Mouse (Mus musculus) hindbrain, embryonic 12.5 days (tissue): ENCODE measurements around the gene Ddi2. TPM values are rescaled to one million over a fixed set of nuclear protein-coding genes. Genes with fewer than 3 reads are reported as not detected.

Experiments
- ATAC-seq: fragments of 200-750 bp; cut with Nextera tagmentation; 2 replicates; pipeline ENCODE4 v1.8.0; 2017; ENCODE audit warnings: moderate TSS enrichment; ENCODE audit not compliant: low FRiP score
- H3K27ac ChIP-seq: fragments of 300-500 bp; sonication (generic); 2 replicates; pipeline ENCODE4 v1.5.1; 2016; ENCODE audit warnings: mild to moderate bottlenecking
- H3K27me3 ChIP-seq: fragments of 300-500 bp; sonication (generic); 2 replicates; pipeline ENCODE4 v1.6.1; 2016; ENCODE audit warnings: mild to moderate bottlenecking
- H3K36me3 ChIP-seq: fragments of 300-500 bp; sonication (generic); 2 replicates; pipeline ENCODE4 v1.6.1; 2016; ENCODE audit warnings: mild to moderate bottlenecking
- H3K4me1 ChIP-seq: fragments of 300-500 bp; sonication (generic); 2 replicates; pipeline ENCODE4 v1.6.1; 2016
- H3K4me2 ChIP-seq: fragments of 300-500 bp; sonication (generic); replicated peaks from 2 replicates; pipeline ENCODE4 v1.6.1; 2016; ENCODE audit warnings: mild to moderate bottlenecking
- H3K4me3 ChIP-seq: fragments of 300-500 bp; sonication (generic); 2 replicates; pipeline ENCODE4 v1.5.1; 2016; ENCODE audit warnings: mild to moderate bottlenecking
- H3K9ac ChIP-seq: fragments of 300-500 bp; sonication (generic); 2 replicates; pipeline ENCODE4 v1.6.1; 2016; ENCODE audit warnings: mild to moderate bottlenecking, moderate library complexity
- H3K9me3 ChIP-seq: fragments of 300-500 bp; sonication (generic); replicated peaks from 2 replicates; pipeline ENCODE4 v1.6.1; 2016; ENCODE audit warnings: mild to moderate bottlenecking
- WGBS: fragments of 180-500 bp; shearing (Covaris S2); methylation state at CpG from one replicate; pipeline ENCODE4 v1.1.7; 2016; 5-methylcytosine and 5-hydroxymethylcytosine counted together
- polyA plus RNA-seq: library from polyadenylated mRNA; unstranded; fragments of >200 nt; fragmentation: Nextera tagmentation; extraction: Ambion mirVana; gene quantifications from 2 replicates; pipeline ENCODE4 v1.2.1, GENCODE M21; 2016

Gene Ddi2
- polyA plus RNA-seq, 1 experiment from 2014 or later = 28.1 TPM

DNA sequence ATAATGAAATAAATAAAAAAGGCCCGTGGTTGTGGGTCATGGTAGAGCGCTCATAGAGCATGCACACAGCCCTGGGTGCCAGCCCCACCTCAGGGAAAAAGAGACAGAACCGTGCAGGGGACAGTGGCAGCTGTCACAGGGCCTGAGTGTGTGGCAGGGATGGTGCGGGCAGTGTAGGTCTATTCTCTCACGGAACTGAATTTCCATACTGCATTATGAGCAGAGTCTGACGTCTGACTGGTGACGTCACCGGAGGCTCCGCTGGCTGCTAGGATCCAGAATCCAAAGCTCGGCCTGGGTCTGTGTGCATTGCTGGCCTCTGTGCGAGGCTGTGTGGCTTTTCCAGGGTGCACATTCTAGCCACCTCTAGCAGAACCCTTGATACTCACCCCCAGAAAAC, 62.3 kb downstream of the Ddi2 start:
- Histone ChIP-seq H3K27ac (no peak overlapping the region), H3K4me1 (peaks cover 24% of the 10 kb centered on the region), H3K4me3 (no peak overlapping the region), H3K4me2 (no peak overlapping the region), H3K9ac (no peak overlapping the region), H3K36me3 (peaks cover 30% of the 10 kb centered on the region; the same call in 1 of the 2 replicates), H3K27me3 (no peaks in the 10 kb centered on the region), H3K9me3 (no peaks in the 10 kb centered on the region)
- WGBS = 81% methylated on average over 11 of the region's 11 CpGs
- ATAC-seq = no peak

- Histone ChIP-seq H3K4me1 (peaks cover 20% of the 10 kb centered on the region), H3K9me3 (no peaks in the 10 kb centered on the region), H3K36me3 (peaks cover 30% of the 10 kb centered on the region; the same call in 1 of the 2 replicates), H3K27me3 (no peaks in the 10 kb centered on the region), H3K27ac (no peak overlapping the region), H3K4me3 (no peak overlapping the region), H3K4me2 (no peak overlapping the region), H3K9ac (no peak overlapping the region)
- WGBS = 67% methylated on average over 4 of the region's 4 CpGs
- no peak for ATAC-seq
Observed at GRCm38 (mm10) chr4:141659739-141660138, 63.5 kb downstream of the Ddi2 start.

- no peak for ATAC-seq
- no peaks in the 10 kb centered on the region for H3K9me3 ChIP-seq
- WGBS = 88% methylated on average over 6 of the region's 6 CpGs
- no peak overlapping the region for H3K9ac ChIP-seq
- H3K4me3 ChIP-seq = no peak overlapping the region
- no peaks in the 10 kb centered on the region for H3K27me3 ChIP-seq
- peaks cover 17% of the 10 kb centered on the region for H3K4me1 ChIP-seq
- peaks cover 30% of the 10 kb centered on the region; the same call in 1 of the 2 replicates for H3K36me3 ChIP-seq
- no peak overlapping the region for H3K27ac ChIP-seq
- H3K4me2 ChIP-seq = no peak overlapping the region
Observed at GRCm38 (mm10) chr4:141658846-141659484, 64.3 kb downstream of the Ddi2 start.

DNA sequence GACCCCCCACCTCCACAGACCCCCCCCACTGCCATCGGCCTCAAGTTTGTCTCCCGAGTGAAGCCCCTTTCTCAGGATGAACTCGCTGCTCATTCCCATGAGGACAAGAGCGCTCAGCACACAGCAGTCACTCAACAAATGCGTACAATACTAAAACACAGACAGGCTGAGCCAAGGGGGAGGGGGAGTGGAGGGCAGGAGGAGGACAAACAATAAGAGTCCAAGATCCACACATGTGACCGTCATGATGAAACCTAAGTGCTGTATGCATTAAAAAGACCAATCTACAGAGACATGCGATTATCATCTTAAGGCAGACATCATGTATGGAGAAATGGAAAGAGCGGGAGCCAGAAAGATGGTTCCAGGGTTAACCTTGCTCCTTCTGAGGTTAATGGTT, 66.3 kb downstream of the Ddi2 start:
- no peak for ATAC-seq
- Histone ChIP-seq H3K9me3 (no peaks in the 10 kb centered on the region), H3K4me1 (peaks cover 14% of the 10 kb centered on the region), H3K4me3 (no peak overlapping the region), H3K9ac (no peak overlapping the region), H3K4me2 (no peak overlapping the region), H3K27me3 (no peaks in the 10 kb centered on the region), H3K27ac (no peak overlapping the region), H3K36me3 (peaks cover 36% of the 10 kb centered on the region)
- WGBS = 69% methylated on average over 8 of the region's 8 CpGs

GRCm38 (mm10) chr4:141655908-141656608, 67.2 kb downstream of the Ddi2 start:
- Histone ChIP-seq H3K36me3 (peaks cover 30% of the 10 kb centered on the region), H3K4me1 (peaks cover 14% of the 10 kb centered on the region), H3K27ac (no peak overlapping the region), H3K4me3 (no peak overlapping the region), H3K9me3 (no peaks in the 10 kb centered on the region), H3K27me3 (no peaks in the 10 kb centered on the region), H3K9ac (no peak overlapping the region), H3K4me2 (no peak overlapping the region)
- no peak for ATAC-seq
- 92% methylated on average over 12 of the region's 12 CpGs for WGBS

- WGBS = 95% methylated on average over 6 of the region's 6 CpGs
- Histone ChIP-seq H3K36me3 (peaks cover 17% of the 10 kb centered on the region), H3K4me1 (peaks cover 14% of the 10 kb centered on the region), H3K4me3 (no peak overlapping the region), H3K9ac (no peak overlapping the region), H3K27me3 (no peaks in the 10 kb centered on the region), H3K9me3 (no peaks in the 10 kb centered on the region), H3K4me2 (no peak overlapping the region), H3K27ac (0 out of 2 replicates have a peak overlapping the region, but pooled peaks have one; percentile 31)
- ATAC-seq = no peak
Observed at GRCm38 (mm10) chr4:141654509-141654908, 68.7 kb downstream of the Ddi2 start.

DNA sequence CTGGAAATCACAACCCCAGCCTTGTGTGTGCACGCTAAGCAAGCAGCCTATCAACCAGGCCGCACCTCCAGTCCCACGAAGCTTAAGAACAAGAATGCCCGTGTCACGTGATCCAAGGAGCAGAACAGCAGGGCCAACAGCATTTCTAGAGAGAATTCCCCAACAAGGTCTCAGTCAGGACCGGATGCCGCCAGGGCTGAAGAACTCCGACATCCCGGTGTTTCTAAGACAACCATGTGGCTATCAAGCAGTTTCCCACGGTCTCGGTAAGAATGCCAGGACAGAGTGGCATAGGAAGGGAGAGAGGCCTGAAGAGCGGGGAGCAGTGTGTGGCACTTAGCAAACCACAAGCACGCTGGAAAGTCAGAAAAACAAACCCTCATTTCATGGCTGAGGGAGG, 69.4 kb downstream of the Ddi2 start:
- Histone ChIP-seq H3K9ac (no peak overlapping the region), H3K36me3 (peaks cover 11% of the 10 kb centered on the region), H3K9me3 (no peaks in the 10 kb centered on the region), H3K4me3 (no peak overlapping the region), H3K4me1 (peaks cover 20% of the 10 kb centered on the region), H3K27ac (peak overlapping the region; percentile 31; the same call in 1 of the 2 replicates), H3K27me3 (no peaks in the 10 kb centered on the region), H3K4me2 (no peak overlapping the region)
- no peak for ATAC-seq
- WGBS = 92% methylated on average over 13 of the region's 13 CpGs

GRCm38 (mm10) chr4:141653044-141653443, 70.2 kb downstream of the Ddi2 start:
- Histone ChIP-seq H3K9ac (no peak overlapping the region), H3K27me3 (no peaks in the 10 kb centered on the region), H3K9me3 (no peaks in the 10 kb centered on the region), H3K4me1 (peaks cover 20% of the 10 kb centered on the region), H3K4me3 (no peak overlapping the region), H3K27ac (no peak overlapping the region), H3K36me3 (peaks cover 11% of the 10 kb centered on the region), H3K4me2 (no peak overlapping the region)
- no peak for ATAC-seq
- WGBS = 87% methylated on average over 8 of the region's 8 CpGs

DNA sequence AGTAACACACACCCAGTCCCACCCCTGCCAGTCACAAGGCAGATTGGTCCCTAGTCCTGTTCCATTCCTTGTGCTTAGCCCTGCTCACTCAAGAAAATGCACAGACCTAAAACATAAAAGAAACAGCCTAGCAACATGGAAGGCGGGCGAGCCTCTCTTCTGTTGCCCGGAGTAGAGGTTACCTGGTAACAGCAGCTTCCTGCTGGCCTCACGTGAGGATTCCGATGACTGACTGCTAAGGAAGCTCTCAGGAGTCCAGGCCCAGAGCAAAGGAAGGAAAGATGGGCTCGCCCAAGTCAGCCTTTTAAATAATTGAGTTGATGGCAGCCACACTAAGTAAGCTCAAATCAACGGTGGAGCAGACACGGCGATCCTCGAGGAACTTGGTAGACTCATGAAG, 71.3 kb downstream of the Ddi2 start:
- peaks cover 11% of the 10 kb centered on the region for H3K36me3 ChIP-seq
- H3K4me1 ChIP-seq = peaks cover 18% of the 10 kb centered on the region
- 84% methylated on average over 10 of the region's 10 CpGs for WGBS
- H3K27ac ChIP-seq = no peak overlapping the region
- H3K4me2 ChIP-seq = no peak overlapping the region
- H3K9ac ChIP-seq = no peak overlapping the region
- no peak for ATAC-seq
- H3K4me3 ChIP-seq = no peak overlapping the region
- no peaks in the 10 kb centered on the region for H3K9me3 ChIP-seq
- no peaks in the 10 kb centered on the region for H3K27me3 ChIP-seq

- H3K27me3 ChIP-seq = no peaks in the 10 kb centered on the region
- no peak overlapping the region for H3K9ac ChIP-seq
- 85% methylated on average over 6 of the region's 6 CpGs for WGBS
- H3K27ac ChIP-seq = no peak overlapping the region
- H3K4me3 ChIP-seq = no peak overlapping the region
- no peaks in the 10 kb centered on the region for H3K9me3 ChIP-seq
- no peak for ATAC-seq
- peaks cover 15% of the 10 kb centered on the region for H3K4me1 ChIP-seq
- no peak overlapping the region for H3K4me2 ChIP-seq
- peaks cover 13% of the 10 kb centered on the region for H3K36me3 ChIP-seq
Observed at GRCm38 (mm10) chr4:141651286-141651685, 71.9 kb downstream of the Ddi2 start.

- peaks cover 15% of the 10 kb centered on the region for H3K4me1 ChIP-seq
- peak overlapping the region; percentile 9; the same call in 1 of the 2 replicates for H3K27ac ChIP-seq
- H3K4me3 ChIP-seq = no peak overlapping the region
- H3K27me3 ChIP-seq = no peaks in the 10 kb centered on the region
- no peak overlapping the region for H3K4me2 ChIP-seq
- H3K9ac ChIP-seq = no peak overlapping the region
- ATAC-seq = no peak
- no peaks in the 10 kb centered on the region for H3K9me3 ChIP-seq
- 71% methylated on average over 6 of the region's 6 CpGs for WGBS
- H3K36me3 ChIP-seq = peaks cover 9% of the 10 kb centered on the region
Observed at GRCm38 (mm10) chr4:141649244-141649643, 74.0 kb downstream of the Ddi2 start.

DNA sequence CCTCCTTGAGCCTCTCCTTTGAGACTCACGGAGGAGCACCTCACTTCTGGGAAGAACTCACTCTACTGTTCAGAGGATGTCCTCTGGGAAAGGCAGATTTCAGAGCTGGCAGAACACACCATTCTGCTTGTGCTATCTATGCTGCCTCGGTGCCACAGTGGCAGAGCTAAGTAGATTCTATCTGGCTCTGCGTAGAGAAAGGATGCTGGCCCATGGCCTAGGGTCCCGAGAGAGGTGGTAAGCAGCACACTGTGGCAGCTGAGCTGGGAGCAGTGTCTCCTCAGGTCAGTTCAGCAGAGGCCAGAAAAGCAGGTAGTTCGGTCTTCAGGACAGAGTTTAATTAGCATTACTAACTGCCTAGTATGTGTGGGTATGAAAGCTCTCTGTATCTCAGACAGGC, 75.0 kb downstream of the Ddi2 start:
- H3K9me3 ChIP-seq = no peaks in the 10 kb centered on the region
- H3K9ac ChIP-seq = no peak overlapping the region
- no peak for ATAC-seq
- peaks cover 17% of the 10 kb centered on the region for H3K4me1 ChIP-seq
- peaks cover 9% of the 10 kb centered on the region for H3K36me3 ChIP-seq
- WGBS = 92% methylated on average over 5 of the region's 5 CpGs
- no peak overlapping the region for H3K4me3 ChIP-seq
- no peaks in the 10 kb centered on the region for H3K27me3 ChIP-seq
- H3K27ac ChIP-seq = no peak overlapping the region
- H3K4me2 ChIP-seq = no peak overlapping the region

DNA sequence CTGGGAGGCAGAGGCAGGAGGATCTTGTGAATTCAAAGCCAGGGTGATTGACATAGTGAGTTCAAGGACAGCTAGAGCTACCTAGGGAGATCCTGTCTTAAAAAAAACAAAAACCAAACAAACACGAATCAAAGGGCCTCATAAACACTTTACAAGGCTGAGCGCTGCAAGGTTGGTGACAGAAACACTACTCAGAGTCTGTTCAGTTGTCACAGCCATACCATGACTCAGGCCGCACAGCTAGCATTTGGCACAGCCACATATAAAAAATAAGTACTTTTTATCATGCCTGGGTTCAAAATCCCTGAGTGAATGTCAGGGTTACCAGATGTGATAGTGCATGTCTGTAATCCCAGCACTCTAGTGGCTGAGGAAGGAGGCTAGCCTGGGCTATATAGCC, 76.0 kb downstream of the Ddi2 start:
- Histone ChIP-seq H3K4me3 (no peak overlapping the region), H3K4me1 (peaks cover 19% of the 10 kb centered on the region), H3K4me2 (no peak overlapping the region), H3K27me3 (no peaks in the 10 kb centered on the region), H3K9ac (no peak overlapping the region), H3K36me3 (peaks cover 9% of the 10 kb centered on the region), H3K27ac (no peak overlapping the region), H3K9me3 (no peaks in the 10 kb centered on the region)
- WGBS = 94% methylated on average over 3 of the region's 3 CpGs
- no peak for ATAC-seq
